Mouse (Mus musculus): ENCODE measurements around the gene Tgm1.

The Tgm1 gene

DNA sequence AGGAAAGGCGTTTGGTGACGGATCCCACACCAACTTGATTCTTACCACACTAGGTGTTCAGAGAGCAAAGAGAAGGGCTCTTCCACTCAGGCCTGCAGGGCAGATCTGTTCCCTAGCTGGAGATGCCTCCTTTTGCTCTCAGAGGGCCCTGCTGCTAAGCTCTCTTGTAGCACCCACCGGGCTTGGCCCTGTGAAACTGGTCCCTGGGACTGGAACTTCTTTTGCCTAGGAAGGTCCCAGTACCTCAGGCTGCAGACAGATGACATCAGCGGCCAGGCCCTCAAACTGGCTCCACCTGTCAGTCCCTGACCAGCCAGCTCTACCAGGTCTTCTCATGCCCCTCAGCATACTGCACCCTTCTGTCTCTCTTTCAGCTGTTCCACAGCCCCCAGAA, at the start of gene Tgm1:
Gene Tgm1, minus strand, starts transcription at position 198 of the 394 bp plus-strand sequence.
- no peak for DNase-seq (ENCODE audit: low spot score)

GRCm38 (mm10) chr14:55763166-55763565, 49.4 kb upstream of the Tgm1 start:
- DNase-seq (ENCODE audit: low spot score) = no peak

- no peak for DNase-seq (ENCODE audit: low spot score)
Observed at GRCm38 (mm10) chr14:55762001-55762821, 48.5 kb upstream of the Tgm1 start.

DNA sequence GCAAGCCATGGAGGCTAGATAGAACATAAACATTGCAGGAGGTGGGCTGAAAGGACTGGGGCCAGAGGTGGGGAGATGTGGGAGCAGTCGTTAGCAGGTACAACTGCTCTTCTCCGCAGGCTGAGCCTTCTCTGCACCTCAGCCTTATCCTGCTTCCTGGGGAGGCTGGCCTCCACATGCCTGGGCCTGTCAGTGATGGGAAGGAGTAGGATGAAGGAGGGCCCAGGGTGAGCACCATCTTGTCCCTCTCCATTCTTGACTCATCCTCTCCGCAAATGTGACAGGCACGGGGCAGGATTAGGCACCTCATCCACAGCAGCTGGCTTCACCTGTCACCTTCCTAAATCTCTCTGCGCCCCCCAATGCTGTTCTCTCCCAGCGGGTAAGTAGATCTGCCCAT, 47.4 kb upstream of the Tgm1 start, which contains the start of gene Ltb4r2:
Gene Ltb4r2, plus strand, starts transcription at position 266 of the 400 bp plus-strand sequence.
- DNase-seq (ENCODE audit: low spot score) = no peak

- DNase-seq (ENCODE audit: low spot score) = peak; percentile 62
Observed at GRCm38 (mm10) chr14:55760156-55760555, 46.4 kb upstream of the Tgm1 start.

DNA sequence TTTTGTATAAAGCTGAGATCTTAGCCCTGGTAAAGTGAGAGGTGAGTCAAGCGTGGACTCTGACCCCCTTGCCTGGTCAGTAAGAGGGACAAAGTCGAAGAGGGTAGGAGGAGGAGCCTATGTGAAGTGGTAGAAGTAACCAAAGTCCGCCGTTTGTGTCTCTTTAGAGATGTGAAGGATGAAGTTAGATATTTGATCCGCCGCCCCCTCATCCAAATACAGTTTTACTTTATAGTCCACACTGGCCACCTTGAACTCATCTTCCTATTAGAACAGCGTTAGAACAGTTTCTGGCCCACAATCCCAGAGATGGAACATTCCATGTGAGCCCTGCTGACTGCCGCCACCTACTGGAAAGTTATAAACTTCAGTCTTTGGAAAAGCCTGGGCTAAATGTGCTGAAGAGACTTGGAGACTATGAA, 44.6 kb upstream of the Tgm1 start, which contains the start of gene Cideb:
Gene Cideb, minus strand, starts transcription at position 96 of the 422 bp plus-strand sequence.
- peak; percentile 56 for DNase-seq (ENCODE audit: low spot score)

- DNase-seq (ENCODE audit: low spot score) = no peak
Observed at GRCm38 (mm10) chr14:55757566-55757965, 43.8 kb upstream of the Tgm1 start.

- no peak for DNase-seq (ENCODE audit: low spot score)
Observed at GRCm38 (mm10) chr14:55747051-55747847, 33.5 kb upstream of the Tgm1 start.

DNA sequence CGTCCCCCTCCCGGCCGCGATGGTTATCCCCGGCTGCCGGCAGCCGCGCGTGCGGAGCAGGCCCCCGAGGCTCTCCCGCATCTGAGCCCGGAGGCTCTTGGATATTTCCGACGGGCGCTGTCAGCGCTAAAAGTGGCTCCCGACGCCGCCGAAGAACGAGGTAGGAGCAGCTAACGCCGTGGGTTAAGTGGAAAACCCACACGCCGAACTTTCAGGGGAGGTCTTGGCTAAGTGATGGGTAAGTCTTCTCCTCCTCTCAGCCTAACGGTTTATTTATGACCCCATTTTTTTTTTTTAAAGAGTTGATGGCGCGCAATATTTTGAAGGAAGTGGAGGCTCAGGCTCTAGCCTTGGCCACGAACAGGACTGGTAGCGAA, 32.1 kb upstream of the Tgm1 start:
- no peak for DNase-seq (ENCODE audit: low spot score)

- DNase-seq (ENCODE audit: low spot score) = peak; percentile 78
Observed at GRCm38 (mm10) chr14:55745180-55745860, 31.6 kb upstream of the Tgm1 start, which contains the start of the genes Dhrs1 and Nop9. Gene Dhrs1 (minus strand): TSS chr14:55745690. Gene Nop9 (plus strand): TSS chr14:55745693.

DNA sequence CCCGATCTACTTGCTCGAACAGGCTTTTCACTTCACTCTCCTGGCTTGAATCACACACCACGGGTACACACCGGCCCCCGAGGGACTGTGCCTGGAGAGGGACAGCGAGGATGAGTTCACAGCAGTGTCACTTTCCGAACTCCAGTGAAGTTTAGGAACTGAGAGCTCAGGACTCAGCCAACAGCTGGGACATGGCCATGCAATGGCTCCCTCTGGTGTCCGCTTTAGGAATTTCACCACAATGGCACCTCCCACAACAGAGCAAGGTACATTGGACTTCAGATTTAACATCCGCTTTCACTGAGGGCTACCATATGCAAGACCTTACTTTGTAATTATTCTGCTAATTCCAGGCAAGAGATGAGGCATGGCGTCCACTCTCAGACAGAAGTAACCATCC, 30.0 kb upstream of the Tgm1 start:
- DNase-seq (ENCODE audit: low spot score) = peak; percentile 82

- no peak for DNase-seq (ENCODE audit: low spot score)
Observed at GRCm38 (mm10) chr14:55737086-55737687, 23.5 kb upstream of the Tgm1 start.

GRCm38 (mm10) chr14:55735758-55736157, 22.0 kb upstream of the Tgm1 start:
- DNase-seq (ENCODE audit: low spot score) = no peak

- DNase-seq (ENCODE audit: low spot score) = no peak
Observed at GRCm38 (mm10) chr14:55735334-55735733, 21.6 kb upstream of the Tgm1 start.

DNA sequence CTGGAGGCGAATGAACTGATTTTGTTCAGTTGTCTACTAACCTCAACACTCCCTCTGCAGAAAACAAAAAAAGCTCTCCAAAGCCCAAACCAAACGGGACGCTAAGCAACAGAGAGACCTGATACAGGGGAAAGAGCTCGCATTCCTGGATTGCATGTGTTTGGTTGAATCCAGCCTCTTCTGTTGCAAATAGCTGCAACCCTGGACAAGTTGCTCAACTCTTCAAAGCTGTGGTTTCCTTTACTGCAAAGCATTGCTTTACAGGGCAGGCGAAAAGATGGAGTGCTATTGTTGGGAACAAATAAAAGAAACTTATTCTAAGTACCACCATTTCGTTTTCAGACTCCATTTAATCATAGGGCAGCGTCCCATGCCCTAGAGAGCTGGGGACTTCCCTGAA, 21.1 kb upstream of the Tgm1 start:
- DNase-seq (ENCODE audit: low spot score) = no peak

GRCm38 (mm10) chr14:55733889-55734288, 20.2 kb upstream of the Tgm1 start:
- DNase-seq (ENCODE audit: low spot score) = no peak

GRCm38 (mm10) chr14:55730531-55731032, 16.9 kb upstream of the Tgm1 start:
- no peak for DNase-seq (ENCODE audit: low spot score)

- DNase-seq (ENCODE audit: low spot score) = no peak
Observed at GRCm38 (mm10) chr14:55730116-55730515, 16.4 kb upstream of the Tgm1 start.

- no peak for DNase-seq (ENCODE audit: low spot score)
Observed at GRCm38 (mm10) chr14:55727889-55728685, 14.4 kb upstream of the Tgm1 start.

- DNase-seq (ENCODE audit: low spot score) = no peak
Observed at GRCm38 (mm10) chr14:55726261-55726660, 12.5 kb upstream of the Tgm1 start.

DNA sequence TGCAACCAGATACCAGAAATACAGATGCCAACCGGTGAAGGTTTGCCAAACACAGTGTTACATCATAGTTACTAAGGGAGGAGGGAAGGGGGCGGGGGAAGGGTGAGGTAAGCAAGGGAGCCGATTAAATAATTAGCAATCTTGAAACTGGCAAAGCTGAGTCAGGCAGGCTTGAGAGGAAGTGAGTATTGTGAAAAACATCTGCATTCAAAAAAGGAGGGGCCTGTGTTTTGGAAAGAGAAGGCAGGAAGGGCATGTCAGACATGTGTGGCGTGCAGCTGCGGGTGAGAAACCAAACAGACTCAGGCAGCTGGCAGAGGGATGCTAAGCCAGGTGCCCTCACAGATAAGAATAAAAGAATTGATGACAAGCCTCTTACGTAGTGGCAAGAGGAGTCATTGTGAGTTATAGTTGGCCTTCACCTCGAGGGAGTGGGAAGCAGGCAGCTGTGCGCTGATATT, 10.7 kb upstream of the Tgm1 start:
- DNase-seq (ENCODE audit: low spot score) = no peak

All from c-Kit-positive CD71-positive TER-119-positive erythroid progenitor cells, embryonic 14.5 days (primary cell).